Comparison of ENCODE assay signal across 21 mouse cellular contexts in the genomic region with DNA sequence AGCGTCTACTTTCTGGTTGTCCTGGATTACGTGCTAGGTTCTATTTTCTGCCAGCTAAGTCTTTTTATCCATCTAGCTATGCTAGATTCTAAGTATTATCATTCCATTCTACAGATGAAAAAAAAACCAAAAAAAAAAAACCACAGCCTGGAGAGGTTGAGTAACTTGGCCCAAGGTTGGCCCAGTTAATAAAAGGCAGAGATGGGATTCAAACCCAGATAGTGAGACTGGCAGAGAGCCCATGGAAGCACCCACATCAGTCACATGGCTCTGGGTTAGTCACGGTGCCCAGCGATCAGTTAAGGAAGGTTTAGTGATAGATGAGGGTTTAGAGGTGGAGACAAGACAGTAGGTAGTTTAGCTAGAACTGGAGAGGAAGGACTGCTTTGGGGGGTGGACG.
"Had no signal": no experiment of that assay in that cellular context is flagged by ENCODE, and none has a peak within 500 bp of the region (broad histone marks: within the 10 kb centered on the region; RNA-seq: fewer than 3 reads in every experiment).

No protein-coding gene starts in this region.

- H3K4me1 ChIP-seq: lung, embryonic 15.5 days; midbrain, embryonic 12.5 days; midbrain, embryonic 15.5 days; neural tube, embryonic 13.5 days; stomach, embryonic 15.5 days had no signal

- H3K27me3 ChIP-seq: limb, embryonic 13.5 days; liver, embryonic 12.5 days; liver, embryonic 15.5 days; lung, embryonic 15.5 days; midbrain, embryonic 12.5 days; midbrain, embryonic 15.5 days; neural tube, embryonic 13.5 days; stomach, embryonic 15.5 days had no signal

- ATAC-seq: liver, embryonic 12.5 days; midbrain, embryonic 15.5 days had no signal

- H3K4me3 ChIP-seq: layer of hippocampus, adult 2 months; limb, embryonic 10.5 days; limb, embryonic 13.5 days; liver, embryonic 12.5 days; liver, embryonic 15.5 days; lung, embryonic 15.5 days; midbrain, embryonic 12.5 days; midbrain, embryonic 15.5 days; neural tube, embryonic 13.5 days; stomach, embryonic 15.5 days had no signal

- H3K27ac ChIP-seq: kidney, postnatal 0 days; layer of hippocampus, adult 2 months; limb, embryonic 10.5 days; limb, embryonic 13.5 days; liver, embryonic 12.5 days; liver, embryonic 15.5 days; lung, embryonic 15.5 days; midbrain, embryonic 12.5 days; midbrain, embryonic 15.5 days; neural tube, embryonic 13.5 days; stomach, embryonic 15.5 days had no signal

- DNase-seq: kidney, adult 2 months; kidney, postnatal 25 days; liver; lung, adult 18-20 months; lung, postnatal 10 days; lung, postnatal 36 days; retina, postnatal 1 day; right cerebral cortex, postnatal 25 days; spleen, adult 18-20 months; thymus, postnatal 25 days had no signal

- H3K9me3 ChIP-seq: limb, embryonic 10.5 days; limb, embryonic 13.5 days; liver, embryonic 12.5 days; liver, embryonic 15.5 days; lung, embryonic 15.5 days; midbrain, embryonic 12.5 days; midbrain, embryonic 15.5 days; neural tube, embryonic 13.5 days; stomach, embryonic 15.5 days had no signal

- H3K36me3 ChIP-seq: limb, embryonic 10.5 days; limb, embryonic 13.5 days; liver, embryonic 15.5 days; lung, embryonic 15.5 days; midbrain, embryonic 12.5 days; midbrain, embryonic 15.5 days; neural tube, embryonic 13.5 days; stomach, embryonic 15.5 days had no signal

- H3K9ac ChIP-seq: limb, embryonic 13.5 days; liver, embryonic 12.5 days; liver, embryonic 15.5 days; lung, embryonic 15.5 days; midbrain, embryonic 12.5 days; midbrain, embryonic 15.5 days; neural tube, embryonic 13.5 days; stomach, embryonic 15.5 days had no signal
